Mouse (Mus musculus) frontal cortex, adult (tissue): ENCODE data around the gene Ralgapb.

Experiments
- ATAC-seq: cut with Nextera tagmentation; 2 replicates; pipeline ENCODE4 v1.9.2; 2017; ENCODE audit warnings: mild to moderate bottlenecking, moderate library complexity, mixed read lengths; ENCODE audit not compliant: low TSS enrichment

Ralgapb gene

GRCm38 (mm10) chr2:158513821-158514336, 104.2 kb downstream of the Ralgapb start:
- no peak for ATAC-seq

- no peak for ATAC-seq
Measured at GRCm38 (mm10) chr2:158518583-158518982, 108.9 kb downstream of the Ralgapb start.

GRCm38 (mm10) chr2:158519071-158519470, 109.4 kb downstream of the Ralgapb start:
- ATAC-seq: no peak

GRCm38 (mm10) chr2:158519800-158520199, 110.2 kb downstream of the Ralgapb start:
- ATAC-seq: no peak

- ATAC-seq: no peak
Measured at GRCm38 (mm10) chr2:158523060-158523459, 113.4 kb downstream of the Ralgapb start.

GRCm38 (mm10) chr2:158524129-158524860, 114.6 kb downstream of the Ralgapb start:
- peak; percentile 47; the same call in 1 of the 2 replicates for ATAC-seq

- ATAC-seq: peak; percentile 98
Measured at GRCm38 (mm10) chr2:158534090-158534489, 124.4 kb downstream of the Ralgapb start.

GRCm38 (mm10) chr2:158534559-158534958, 124.9 kb downstream of the Ralgapb start:
- ATAC-seq: no peak

GRCm38 (mm10) chr2:158539433-158540305, 130.0 kb downstream of the Ralgapb start:
- peak; percentile 88 for ATAC-seq

GRCm38 (mm10) chr2:158541286-158541685, 131.6 kb downstream of the Ralgapb start:
- no peak for ATAC-seq

- no peak for ATAC-seq
Measured at GRCm38 (mm10) chr2:158545266-158545665, 135.6 kb downstream of the Ralgapb start.

- ATAC-seq: peak; percentile 87
Measured at GRCm38 (mm10) chr2:158546751-158547150, 137.1 kb downstream of the Ralgapb start.
